9 mouse cellular contexts compared by ENCODE assay signal in the genomic region with DNA sequence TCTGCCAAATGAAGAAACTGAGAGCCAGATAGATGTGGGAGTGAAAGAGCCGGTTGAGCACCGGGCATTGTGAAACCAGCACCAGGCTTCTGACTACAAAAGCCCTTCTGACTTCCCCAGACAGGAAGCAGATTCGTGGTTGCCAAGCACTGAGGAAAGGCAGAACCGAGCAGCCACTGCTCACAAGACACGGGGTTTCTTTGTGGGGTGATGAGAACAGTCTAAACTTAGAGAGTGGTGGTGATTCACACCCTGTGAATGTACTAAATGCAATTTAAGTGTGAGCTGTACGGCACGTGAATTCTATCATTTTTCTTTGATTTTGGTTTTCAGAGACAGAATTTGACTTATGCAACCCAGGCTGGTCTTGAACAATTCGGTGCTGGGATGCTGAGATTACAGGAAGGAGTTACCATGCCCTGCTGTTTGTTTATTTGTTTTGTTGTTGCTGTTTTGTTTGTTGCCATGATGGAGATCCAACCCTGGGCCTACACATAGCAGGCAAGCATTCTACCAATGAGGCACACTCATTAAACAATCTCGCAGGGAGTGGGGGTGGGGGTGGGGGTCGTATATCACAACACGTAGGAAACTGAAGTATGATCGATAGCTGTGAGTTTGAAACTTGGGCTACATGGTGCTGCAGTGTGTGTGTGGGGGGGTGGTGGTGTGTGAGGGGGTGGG.
DNase-seq lines count a peak whose midpoint lies in the region; ATAC-seq lines count a peak whose summit lies in the region.
"Had no signal": no experiment of that assay in that cellular context is flagged by ENCODE, and none has a peak within 500 bp of the region (broad histone marks: within the 10 kb centered on the region; RNA-seq: fewer than 3 reads in every experiment).

No protein-coding gene starts in this region.

- no peak for ATAC-seq in embryonic facial prominence, embryonic 11.5 days (replicated peaks; ENCODE audit: insufficient number of reproducible peaks, low FRiP score, low TSS enrichment, low read depth)
- ATAC-seq in neural tube, embryonic 15.5 days (ENCODE audit: low FRiP score) = 0 out of 2 replicates have a peak, but pooled peaks have one; percentile 53

- H3K4me2 ChIP-seq in embryonic facial prominence, embryonic 11.5 days (ENCODE audit: low read depth, low read length) = no peak overlapping the region
- no peak overlapping the region for H3K4me2 ChIP-seq in neural tube, embryonic 15.5 days
- H3K4me2 ChIP-seq: limb, embryonic 12.5 days had no signal

- no peaks in the 10 kb centered on the region for H3K36me3 ChIP-seq in embryonic facial prominence, embryonic 11.5 days (replicated peaks; ENCODE audit: control insufficient read depth, insufficient read depth, low read depth, low read length)
- H3K36me3 ChIP-seq in embryonic facial prominence, embryonic 10.5 days (replicated peaks) = no peaks in the 10 kb centered on the region
- H3K36me3 ChIP-seq in neural tube, embryonic 15.5 days = no peaks in the 10 kb centered on the region
- H3K36me3 ChIP-seq: limb, embryonic 12.5 days had no signal

- DNase-seq in embryonic facial prominence, embryonic 11.5 days (ENCODE audit: low spot score) = peak; percentile 4
- no peak for DNase-seq in embryonic facial prominence, embryonic 10.5 days (ENCODE audit: low spot score)
- peak; percentile 92 for DNase-seq in NIH3T3 (ENCODE audit: low read depth)
- peak; percentile 46 for DNase-seq in heart, adult 8-10 months (ENCODE audit: low spot score)
- DNase-seq in left cerebral cortex, adult 9 months (ENCODE audit: low spot score in 2 of 2) = peak; percentile 57 to 79
- DNase-seq in adrenal gland, adult 18-20 months (ENCODE audit: low spot score in 2 of 2) = no peak
- no peak for DNase-seq in ovary, postnatal 14 days (ENCODE audit: low spot score)

- 66% methylated on average over 12 of the region's 12 CpGs for WGBS in embryonic facial prominence, embryonic 11.5 days
- 71% methylated on average over 12 of the region's 12 CpGs for WGBS in embryonic facial prominence, embryonic 10.5 days
- WGBS in neural tube, embryonic 15.5 days = 68% methylated on average over 12 of the region's 12 CpGs

- no peak overlapping the region for H3K4me3 ChIP-seq in embryonic facial prominence, embryonic 11.5 days (ENCODE audit: low read depth, low read length)
- no peak overlapping the region for H3K4me3 ChIP-seq in embryonic facial prominence, embryonic 10.5 days
- no peak overlapping the region for H3K4me3 ChIP-seq in neural tube, embryonic 15.5 days (replicated peaks)
- H3K4me3 ChIP-seq: limb, embryonic 12.5 days had no signal

- H3K4me1 ChIP-seq in embryonic facial prominence, embryonic 11.5 days (ENCODE audit: control insufficient read depth, insufficient read depth, low read length) = no peaks in the 10 kb centered on the region
- H3K4me1 ChIP-seq in embryonic facial prominence, embryonic 10.5 days = 0 out of 2 replicates have a peak, but pooled peaks cover 4% of the 10 kb centered on the region
- no peaks in the 10 kb centered on the region for H3K4me1 ChIP-seq in neural tube, embryonic 15.5 days
- H3K4me1 ChIP-seq: limb, embryonic 12.5 days had no signal

- no peaks in the 10 kb centered on the region for H3K9me3 ChIP-seq in embryonic facial prominence, embryonic 11.5 days (replicated peaks; ENCODE audit: control insufficient read depth, low read length)
- no peaks in the 10 kb centered on the region for H3K9me3 ChIP-seq in embryonic facial prominence, embryonic 10.5 days
- no peaks in the 10 kb centered on the region for H3K9me3 ChIP-seq in neural tube, embryonic 15.5 days (replicated peaks)
- H3K9me3 ChIP-seq: limb, embryonic 12.5 days had no signal

- H3K27ac ChIP-seq in embryonic facial prominence, embryonic 11.5 days (replicated peaks; ENCODE audit: low read depth, low read length) = no peak overlapping the region
- H3K27ac ChIP-seq in embryonic facial prominence, embryonic 10.5 days (replicated peaks) = no peak overlapping the region
- H3K27ac ChIP-seq in neural tube, embryonic 15.5 days (replicated peaks) = peak overlapping the region; percentile 51
- H3K27ac ChIP-seq: limb, embryonic 12.5 days had no signal

- H3K27me3 ChIP-seq in embryonic facial prominence, embryonic 11.5 days (ENCODE audit: control insufficient read depth, insufficient read depth, low read length) = no peaks in the 10 kb centered on the region
- H3K27me3 ChIP-seq in embryonic facial prominence, embryonic 10.5 days (replicated peaks; ENCODE audit: low read depth, poor library complexity, severe bottlenecking) = no peaks in the 10 kb centered on the region
- H3K27me3 ChIP-seq in neural tube, embryonic 15.5 days (replicated peaks) = no peaks in the 10 kb centered on the region
- H3K27me3 ChIP-seq: limb, embryonic 12.5 days had no signal

- H3K9ac ChIP-seq in embryonic facial prominence, embryonic 11.5 days (replicated peaks; ENCODE audit: low read length) = no peak overlapping the region
- no peak overlapping the region for H3K9ac ChIP-seq in neural tube, embryonic 15.5 days (replicated peaks)
- H3K9ac ChIP-seq: limb, embryonic 12.5 days had no signal

Comparison
In these comparisons a context has a peak if more than half of its experiments do, and no peak if none do; other contexts are left out.
1. DNase-seq: peak in embryonic facial prominence, embryonic 11.5 days (single experiment), NIH3T3 (single experiment), heart, adult 8-10 months (single experiment) and left cerebral cortex, adult 9 months (2 of 2); none in embryonic facial prominence, embryonic 10.5 days (single experiment), adrenal gland, adult 18-20 months (0 of 2) and ovary, postnatal 14 days (single experiment).